Mouse (Mus musculus) c-Kit-positive CD71-negative TER-119-negative erythroid progenitor cells, embryonic 14.5 days (primary cell): ENCODE results near the gene Hmbs.
A peak's percentile ranks its signal among the peaks of the same experiment; 100 is the strongest.
"Not testable (repeated sequence)": the region's sequence is repeated elsewhere in the genome, so short reads cannot be mapped to it uniquely, and the experiment has no call there.

Source experiments
- DNase-seq: peaks from one replicate; pipeline ENCODE4 v3.0.0-alpha.2; 2013; ENCODE audit warnings: low read depth

Hmbs gene

DNA sequence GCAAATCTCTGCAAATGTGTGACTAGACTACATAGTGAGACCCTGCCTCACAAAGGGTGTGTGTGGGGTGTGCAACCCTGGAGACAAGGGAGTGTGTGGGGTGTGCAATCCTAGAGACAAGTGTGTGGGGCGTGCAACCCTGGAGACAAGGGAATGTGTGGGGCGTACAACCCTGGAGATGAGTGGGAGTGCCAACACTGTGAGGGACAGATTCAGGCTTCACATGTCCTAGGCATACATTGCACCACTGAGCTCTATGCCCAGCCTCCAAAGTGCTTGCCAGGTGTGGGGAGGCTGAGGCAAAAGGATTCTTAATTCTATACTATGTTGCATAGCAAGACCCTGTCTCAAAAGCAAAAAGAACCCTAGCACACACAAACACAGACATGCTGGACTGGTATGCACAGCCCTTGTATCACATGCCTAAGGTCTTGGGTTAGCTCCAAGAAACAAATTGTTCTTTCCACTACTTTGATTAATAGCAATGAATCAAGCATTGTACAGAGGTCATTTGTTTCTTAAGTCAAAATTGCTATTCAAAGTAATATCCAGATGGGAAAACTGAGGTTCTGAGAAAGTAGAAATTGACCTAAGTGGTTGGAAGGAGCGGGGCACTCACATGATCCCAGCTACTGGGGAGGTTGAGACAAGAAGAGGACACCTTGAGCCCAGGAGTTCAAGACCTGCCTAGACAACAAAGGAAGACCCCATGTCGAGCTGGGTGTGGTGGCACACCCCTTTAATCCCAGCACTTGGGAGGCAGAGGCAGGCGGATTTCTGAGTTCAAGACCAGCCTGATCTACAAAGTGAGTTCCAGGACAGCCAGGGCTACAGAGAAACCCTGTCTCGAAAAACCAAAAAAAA is 1.8 kb upstream of the Hmbs start:
- DNase-seq, result no peak

- no peak for DNase-seq
Measured at GRCm38 (mm10) chr9:44343290-44343689, 738 bp downstream of the Hmbs start.

GRCm38 (mm10) chr9:44342605-44343004 is 1.4 kb downstream of the Hmbs start:
- no peak for DNase-seq

DNA sequence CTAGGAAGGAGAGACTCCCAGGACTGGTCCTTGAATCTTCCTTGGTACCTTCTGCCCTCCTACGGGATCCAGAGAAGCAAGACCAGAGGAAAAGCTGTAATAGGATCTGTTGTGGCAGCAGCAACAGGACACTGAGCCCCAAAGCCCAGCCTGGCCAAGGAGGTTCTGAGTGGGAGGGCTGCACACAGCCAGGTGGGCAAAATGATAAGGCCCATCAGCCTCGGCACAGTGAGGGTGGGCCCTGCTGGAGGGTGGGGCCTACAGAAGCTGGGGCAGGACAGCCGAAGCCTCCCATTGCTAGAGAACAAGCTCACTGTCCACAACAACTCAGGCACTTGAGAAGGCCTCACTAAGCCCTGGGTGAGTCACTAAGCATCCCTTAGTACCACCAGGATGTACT is 1.9 kb downstream of the Hmbs start:
- no peak for DNase-seq

GRCm38 (mm10) chr9:44341487-44341886 is 2.5 kb downstream of the Hmbs start:
- no peak for DNase-seq

- no peak for DNase-seq
Measured at GRCm38 (mm10) chr9:44338574-44338973, 5.5 kb downstream of the Hmbs start.

DNA sequence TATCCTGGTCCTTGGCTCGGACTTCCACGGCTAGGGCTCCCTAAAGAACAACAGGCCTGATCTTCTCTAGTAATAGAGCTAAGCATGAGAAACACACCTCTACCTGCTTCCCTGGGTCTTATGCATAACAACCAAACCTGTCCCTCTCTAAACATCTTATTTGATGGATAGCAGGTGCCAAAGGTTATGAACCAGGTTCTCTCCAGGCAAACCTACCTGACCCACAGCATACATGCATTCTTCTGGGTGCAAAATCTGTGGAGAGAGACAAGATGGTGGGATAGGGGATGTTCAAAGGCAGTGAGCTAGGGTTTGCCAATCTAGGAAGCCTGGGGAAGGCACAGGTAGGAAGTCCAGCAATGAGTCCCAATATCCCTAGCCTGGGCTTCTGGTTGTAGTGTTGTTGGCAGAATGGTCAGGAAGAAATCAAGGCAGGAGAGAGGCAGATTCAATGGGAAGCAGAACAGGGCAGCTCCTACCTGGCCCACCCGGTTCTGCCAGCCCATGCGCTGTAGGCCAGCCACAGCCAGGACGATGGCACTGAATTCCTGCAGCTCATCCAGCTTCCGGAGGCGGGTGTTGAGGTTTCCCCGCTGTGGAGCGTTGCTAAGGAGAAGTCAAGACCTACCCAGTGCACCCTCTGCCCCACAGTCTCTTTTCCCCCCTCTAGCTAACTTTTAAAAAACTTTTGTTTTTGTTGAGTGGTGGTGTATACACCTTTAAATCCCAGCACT is 6.4 kb downstream of the Hmbs start:
- DNase-seq, result no peak

- no peak for DNase-seq
Measured at GRCm38 (mm10) chr9:44336964-44337363, 7.1 kb downstream of the Hmbs start.

DNA sequence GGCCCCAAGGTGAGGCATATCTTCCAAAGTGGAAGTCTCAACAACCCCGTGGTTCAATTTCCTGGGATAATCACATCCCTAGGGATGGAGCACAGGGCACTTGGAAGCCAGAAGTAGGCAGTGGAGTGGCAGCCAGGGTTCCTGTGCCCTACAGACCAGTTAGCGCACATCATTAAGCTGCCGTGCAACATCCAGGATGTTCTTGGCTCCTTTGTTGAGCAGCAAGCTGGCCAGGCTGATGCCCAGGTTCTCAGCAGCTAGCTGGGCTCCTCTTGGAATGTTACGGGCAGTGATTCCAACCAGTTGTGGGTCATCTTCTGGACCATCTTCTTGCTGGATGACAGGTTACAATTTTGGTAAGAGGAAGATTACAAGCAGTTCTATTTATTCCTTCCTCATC is 7.5 kb downstream of the Hmbs start:
- DNase-seq, result not testable (repeated sequence)

- DNase-seq, result no peak
Measured at GRCm38 (mm10) chr9:44336093-44336406, 8.0 kb downstream of the Hmbs start.

DNA sequence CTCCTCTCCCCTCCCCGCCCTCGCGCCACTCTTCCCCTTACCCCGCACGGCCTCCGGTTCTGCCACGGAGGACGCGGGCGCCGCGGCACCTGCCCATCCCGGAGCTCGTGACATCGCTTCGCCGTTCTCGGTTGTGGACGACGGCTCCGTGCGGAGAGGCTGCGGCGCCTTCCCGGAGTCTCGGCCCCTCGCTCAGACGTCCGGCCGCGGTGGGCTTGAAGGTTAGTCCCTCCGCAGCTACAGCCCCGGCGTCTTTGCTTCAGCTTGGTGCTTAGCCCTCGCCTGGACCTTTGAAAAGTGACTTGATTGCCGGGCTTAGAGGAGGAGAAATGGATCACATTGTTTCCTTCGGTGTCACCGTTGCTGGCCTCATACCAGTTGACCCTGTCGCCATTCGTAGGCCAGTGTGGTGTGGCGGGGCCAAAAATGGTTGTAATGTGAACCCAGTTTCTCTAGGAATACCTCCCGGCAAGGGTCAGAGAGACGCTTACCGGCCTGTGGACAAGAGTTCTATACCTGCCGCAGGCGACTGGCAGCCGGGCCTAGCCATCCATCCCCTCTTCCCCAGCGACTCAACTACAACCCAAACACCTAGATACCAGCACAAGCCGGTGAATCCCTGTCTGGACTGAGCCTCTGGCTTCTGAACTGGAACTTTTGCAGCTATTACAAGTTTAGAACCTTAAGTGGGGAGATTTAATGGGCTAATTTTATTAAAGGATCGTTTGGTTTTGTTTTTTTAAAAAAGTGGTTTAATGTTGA is 8.5 kb downstream of the Hmbs start:
- DNase-seq, result no peak

DNA sequence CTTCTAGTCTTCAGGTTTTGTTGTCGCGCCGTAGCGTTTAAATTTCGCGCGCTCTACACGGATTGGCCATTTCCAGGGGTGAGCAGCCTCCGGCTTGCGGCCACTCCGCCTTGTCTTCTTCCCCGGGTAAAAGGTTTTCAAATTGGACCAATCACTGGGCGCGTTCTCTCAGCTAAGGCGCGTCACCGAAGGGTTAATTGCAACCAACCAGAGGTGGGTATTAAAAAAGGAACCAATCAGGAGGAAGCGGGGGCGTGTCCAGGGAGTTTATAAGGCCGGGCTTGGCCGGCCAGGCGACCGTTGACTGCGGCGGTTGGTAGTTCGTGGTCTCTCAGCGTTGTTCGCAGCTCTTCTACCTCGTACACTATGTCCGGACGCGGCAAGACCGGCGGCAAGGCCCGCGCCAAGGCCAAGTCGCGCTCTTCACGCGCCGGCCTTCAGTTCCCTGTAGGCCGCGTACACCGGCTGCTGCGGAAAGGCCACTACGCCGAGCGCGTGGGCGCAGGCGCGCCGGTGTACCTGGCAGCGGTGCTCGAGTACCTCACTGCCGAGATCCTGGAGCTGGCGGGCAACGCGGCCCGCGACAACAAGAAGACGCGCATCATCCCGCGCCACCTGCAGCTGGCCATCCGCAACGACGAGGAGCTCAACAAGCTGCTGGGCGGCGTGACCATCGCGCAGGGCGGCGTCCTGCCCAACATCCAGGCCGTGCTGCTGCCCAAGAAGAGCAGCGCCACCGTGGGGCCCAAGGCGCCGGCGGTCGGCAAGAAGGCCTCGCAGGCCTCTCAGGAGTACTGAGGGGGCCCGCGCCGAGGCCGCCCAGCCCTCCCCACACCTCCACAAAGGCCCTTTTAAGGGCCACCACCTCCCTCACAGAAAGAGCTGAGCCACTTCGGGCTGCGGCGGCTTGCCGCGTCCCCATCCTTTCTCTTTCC is 9.4 kb downstream of the Hmbs start, which contains the start of gene H2afx:
Gene H2afx (plus strand): TSS at position 299 of the 935 bp plus-strand sequence.
- peak; percentile 97 for DNase-seq

DNA sequence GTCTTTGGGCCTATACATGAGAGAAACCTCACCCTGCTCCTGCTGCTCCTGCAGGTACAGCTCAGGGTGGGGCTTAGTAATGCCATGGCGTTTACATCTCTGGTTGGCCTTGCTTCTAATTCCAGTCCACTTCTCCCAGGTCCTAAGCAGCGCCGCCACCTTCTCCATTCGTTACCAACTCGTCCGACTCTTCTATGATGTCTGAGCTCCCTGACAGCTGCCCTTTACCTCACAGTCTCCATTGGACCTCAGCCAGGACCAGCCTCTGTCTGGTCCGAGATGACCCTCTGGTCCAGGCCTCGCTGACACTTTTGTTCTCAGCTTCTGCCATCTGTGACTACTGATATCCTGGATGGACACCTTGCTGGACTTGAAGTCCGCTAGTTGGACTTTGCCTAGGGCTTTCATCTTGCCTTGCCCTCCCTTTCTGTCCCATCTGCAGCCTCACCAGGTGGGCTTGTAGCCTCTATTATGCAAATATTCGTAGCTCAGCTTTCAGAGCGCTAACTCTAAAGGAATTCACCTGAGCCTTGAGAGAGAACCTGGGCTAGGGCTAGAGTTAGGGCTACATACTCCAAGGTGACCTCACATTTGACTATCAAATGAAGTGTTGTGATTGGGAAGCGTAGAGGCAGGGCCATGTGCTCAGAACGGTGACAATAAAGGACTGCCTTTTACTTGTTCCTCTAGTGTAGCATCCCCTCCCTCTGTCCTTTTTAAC is 10.9 kb downstream of the Hmbs start:
- no peak for DNase-seq

DNA sequence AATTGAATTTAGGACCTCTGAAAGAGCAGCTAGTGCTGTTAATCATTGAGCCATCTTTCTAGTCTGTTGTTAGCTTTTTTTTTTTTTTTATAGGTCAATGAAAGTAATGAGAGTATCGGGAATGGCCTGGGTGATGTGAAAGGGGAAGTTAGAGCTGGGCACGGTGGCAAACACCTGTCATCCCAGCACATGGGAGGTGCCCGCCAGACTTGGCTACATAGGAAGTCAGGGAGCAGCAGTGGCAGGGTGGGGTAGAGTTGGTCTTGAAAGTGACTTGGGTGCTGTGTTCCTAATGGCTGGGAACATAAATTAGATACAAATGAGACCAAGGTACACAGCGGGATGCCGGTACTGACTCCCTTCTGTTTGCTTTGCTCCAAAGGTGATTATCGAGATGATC is 13.3 kb downstream of the Hmbs start:
- no peak for DNase-seq

GRCm38 (mm10) chr9:44327926-44328325 is 16.1 kb downstream of the Hmbs start:
- no peak for DNase-seq

GRCm38 (mm10) chr9:44327064-44327711 is 16.8 kb downstream of the Hmbs start:
- DNase-seq, result no peak

GRCm38 (mm10) chr9:44326371-44327063 is 17.5 kb downstream of the Hmbs start:
- peak; percentile 82 for DNase-seq

- no peak for DNase-seq
Measured at GRCm38 (mm10) chr9:44325768-44326370, 18.2 kb downstream of the Hmbs start, which contains the start of gene Dpagt1. Dpagt1 (plus strand) TSS chr9:44326019.
